In genomic region chr13:30665261-30665660, GRCm38 (mm10) we compare ENCODE assay signal across 21 mouse cellular contexts. TPM values are rescaled to one million over a fixed set of nuclear protein-coding genes. Genes with fewer than 3 reads are reported as not detected.
DNase-seq lines count a peak whose midpoint lies in the region; ATAC-seq lines count a peak whose summit lies in the region.
"Had no signal": no experiment of that assay in that cellular context is flagged by ENCODE, and none has a peak within 500 bp of the region (broad histone marks: within the 10 kb centered on the region; RNA-seq: fewer than 3 reads in every experiment).

No protein-coding gene starts in this region.

- H3K4me2 ChIP-seq in kidney, embryonic 16.5 days (replicated peaks; ENCODE audit: low read depth, low read length): no peak overlapping the region
- no peak overlapping the region for H3K4me2 ChIP-seq in neural tube, embryonic 15.5 days
- H3K4me2 ChIP-seq: liver, embryonic 13.5 days; midbrain, embryonic 12.5 days had no signal

- no peak overlapping the region for H3K4me3 ChIP-seq in kidney, embryonic 16.5 days (ENCODE audit: low read length)
- H3K4me3 ChIP-seq in neural tube, embryonic 15.5 days (replicated peaks): no peak overlapping the region
- H3K4me3 ChIP-seq: heart, embryonic 10.5 days; liver, embryonic 13.5 days; midbrain, embryonic 12.5 days had no signal

- H3K9ac ChIP-seq in kidney, embryonic 16.5 days (replicated peaks; ENCODE audit: low read length): no peak overlapping the region
- no peak overlapping the region for H3K9ac ChIP-seq in neural tube, embryonic 15.5 days (replicated peaks)
- H3K9ac ChIP-seq: liver, embryonic 13.5 days; midbrain, embryonic 12.5 days had no signal

- no peaks in the 10 kb centered on the region for H3K27me3 ChIP-seq in kidney, embryonic 16.5 days (ENCODE audit: insufficient read depth, low read length)
- H3K27me3 ChIP-seq in neural tube, embryonic 15.5 days (replicated peaks): no peaks in the 10 kb centered on the region
- H3K27me3 ChIP-seq: midbrain, embryonic 12.5 days had no signal

- 89% methylated on average over 8 of the region's 8 CpGs for WGBS in kidney, embryonic 16.5 days
- 95% methylated on average over 8 of the region's 8 CpGs for WGBS in neural tube, embryonic 15.5 days

- no peaks in the 10 kb centered on the region for H3K36me3 ChIP-seq in kidney, embryonic 16.5 days (ENCODE audit: insufficient read depth, low read length)
- 0 out of 2 replicates have a peak, but pooled peaks cover 1% of the 10 kb centered on the region for H3K36me3 ChIP-seq in neural tube, embryonic 15.5 days
- H3K36me3 ChIP-seq: liver, embryonic 13.5 days; midbrain, embryonic 12.5 days had no signal

- H3K4me1 ChIP-seq in kidney, embryonic 16.5 days (ENCODE audit: insufficient read depth, low read length): no peaks in the 10 kb centered on the region
- H3K4me1 ChIP-seq in neural tube, embryonic 15.5 days: 0 out of 2 replicates have a peak, but pooled peaks cover 3% of the 10 kb centered on the region

- 0 out of 2 replicates have a peak, but pooled peaks cover under 1% of the 10 kb centered on the region for H3K9me3 ChIP-seq in kidney, embryonic 16.5 days (ENCODE audit: low read length)
- H3K9me3 ChIP-seq in neural tube, embryonic 15.5 days (replicated peaks): no peaks in the 10 kb centered on the region
- H3K9me3 ChIP-seq: heart, embryonic 10.5 days; liver, embryonic 13.5 days; midbrain, embryonic 12.5 days had no signal

- no peak overlapping the region for H3K27ac ChIP-seq in kidney, embryonic 16.5 days (ENCODE audit: low read length)
- H3K27ac ChIP-seq in neural tube, embryonic 15.5 days (replicated peaks): no peak overlapping the region
- H3K27ac ChIP-seq: heart, embryonic 10.5 days; kidney, postnatal 0 days; liver, embryonic 13.5 days; macrophage; midbrain, embryonic 12.5 days had no signal

- ATAC-seq in kidney, embryonic 16.5 days (ENCODE audit: low FRiP score, low TSS enrichment): no peak
- no peak for ATAC-seq in neural tube, embryonic 15.5 days (ENCODE audit: low FRiP score)
- ATAC-seq: hindbrain, embryonic 16.5 days had no signal

- DNase-seq in adrenal gland, postnatal 10 days: peak; percentile 33
- no peak for DNase-seq in adrenal gland, postnatal 25 days
- DNase-seq in kidney, adult 18-20 months: peak; percentile 24
- DNase-seq in lung, postnatal 25 days (ENCODE audit: low spot score): peak; percentile 37
- no peak for DNase-seq in lung, postnatal 4 days
- DNase-seq in telencephalon, adult 2 months (ENCODE audit: low read depth, low spot score): peak; percentile 50
- DNase-seq: cerebellum, adult 18-20 months; gastrocnemius, postnatal 14 days; heart, postnatal 14 days; left cerebral cortex, postnatal 4 days; liver, embryonic 13.5 days; retina, postnatal 1 day; spleen, adult 18-20 months; thymus, postnatal 4 days had no signal

RNA-seq across cellular contexts. Expression of gene Dusp22, which starts 5.5 kb away (rescaled TPM):
- total RNA-seq in adrenal gland, postnatal 10 days (2021): 10 to 100 TPM; 37.7 to 46.2 TPM
- 30.8 and 34.0 TPM in 2 replicates for total RNA-seq in adrenal gland, postnatal 25 days (2021)
- polyA plus RNA-seq in kidney, embryonic 16.5 days (2015; fragmentation: Nextera tagmentation; extraction: Ambion mirVana): 19.1 and 20.4 TPM in 2 replicates
- polyA plus RNA-seq in neural tube, embryonic 15.5 days (2015; fragmentation: Nextera tagmentation; extraction: Ambion mirVana): 34.2 and 35.6 TPM in 2 replicates

Comparison
In these comparisons a context has a peak if more than half of its experiments do, and no peak if none do; other contexts are left out.
1. DNase-seq: peak in adrenal gland, postnatal 10 days (single experiment), kidney, adult 18-20 months (single experiment), lung, postnatal 25 days (single experiment) and telencephalon, adult 2 months (single experiment); none in adrenal gland, postnatal 25 days (single experiment) and lung, postnatal 4 days (0 of 2).